Mouse (Mus musculus) ES-Bruce4 (cell line): ENCODE results near the gene Hps5.

Experiments
- CTCF ChIP-seq: IDR thresholded peaks from one replicate; pipeline ENCODE4 v1.8.1; 2011; ENCODE audit warnings: low read depth, low read length
- EP300 ChIP-seq: IDR thresholded peaks from 2 replicates; pipeline ENCODE4 v1.6.1; 2011; ENCODE audit warnings: low read depth, low read length; ENCODE audit not compliant: insufficient read depth
- POLR2A ChIP-seq: IDR thresholded peaks from one replicate; pipeline ENCODE4 v1.8.1; 2011; ENCODE audit warnings: low read length; ENCODE audit not compliant: insufficient read depth

DNA sequence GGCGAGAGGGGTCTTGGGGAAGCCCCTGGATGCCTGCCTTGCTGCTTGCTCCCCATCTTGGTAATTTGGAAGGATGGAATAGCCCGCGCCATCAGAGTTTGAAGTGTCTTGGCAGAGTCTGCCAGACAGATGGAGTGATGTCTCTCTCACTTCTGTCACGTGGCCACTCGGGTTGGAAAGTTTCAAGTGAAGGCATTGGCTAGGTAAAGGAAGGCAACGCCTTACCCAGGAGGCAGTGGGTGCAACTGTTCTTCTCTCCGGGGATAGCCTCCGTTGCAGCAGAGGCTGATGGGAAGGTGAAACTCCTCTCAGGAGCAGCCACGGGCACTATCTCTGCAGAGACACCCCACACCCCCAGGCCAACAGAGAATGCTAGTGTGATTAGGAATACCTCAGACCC is 75.4 kb downstream of the Hps5 start:
- TF ChIP-seq POLR2A, result no peak
- no peak for TF ChIP-seq CTCF
- TF ChIP-seq EP300, result 0 out of 2 replicates have a peak, but pooled peaks have one; percentile 20
